Mouse (Mus musculus): ENCODE data around the gene Fam104a. TPM values are rescaled to one million over a fixed set of nuclear protein-coding genes. Genes with fewer than 3 reads are reported as not detected.

Gene Fam104a
- polyA plus RNA-seq, 1 experiment from 2014 or later: 40.8 TPM

DNA sequence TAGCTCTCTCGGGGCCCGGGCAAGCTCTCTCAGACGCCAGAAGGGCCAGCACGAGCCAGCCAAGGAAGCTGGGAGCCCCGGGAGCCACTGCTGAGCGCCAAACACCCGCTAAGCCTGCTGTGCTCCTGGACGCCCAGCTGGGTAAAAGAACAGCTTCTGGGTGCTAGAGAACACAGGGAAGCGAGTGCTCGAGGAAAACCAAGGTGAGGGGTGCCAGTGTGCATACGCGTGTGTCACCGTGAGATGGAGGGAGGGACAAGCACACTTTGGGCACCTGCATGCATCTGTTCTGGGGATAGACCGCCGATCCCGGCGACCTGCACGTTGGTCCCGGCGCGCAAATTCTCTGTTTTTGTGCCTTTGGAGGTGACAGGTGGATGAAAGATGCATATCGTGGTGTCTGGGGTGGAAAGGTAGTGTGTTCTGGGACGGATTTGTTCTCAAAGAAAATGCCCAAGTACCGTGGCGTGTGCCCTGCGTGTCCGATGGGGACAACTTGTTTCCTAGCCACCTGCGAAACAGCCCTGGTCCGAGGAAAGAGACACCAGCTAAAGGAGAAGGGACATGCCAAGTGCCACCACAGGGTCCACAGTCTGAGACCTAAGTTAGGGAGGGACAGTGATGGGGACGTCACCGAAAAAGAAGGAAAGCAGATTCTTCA, 64.4 kb downstream of the Fam104a start:
- ATAC-seq (ENCODE audit: low read depth): peak; percentile 28

DNA sequence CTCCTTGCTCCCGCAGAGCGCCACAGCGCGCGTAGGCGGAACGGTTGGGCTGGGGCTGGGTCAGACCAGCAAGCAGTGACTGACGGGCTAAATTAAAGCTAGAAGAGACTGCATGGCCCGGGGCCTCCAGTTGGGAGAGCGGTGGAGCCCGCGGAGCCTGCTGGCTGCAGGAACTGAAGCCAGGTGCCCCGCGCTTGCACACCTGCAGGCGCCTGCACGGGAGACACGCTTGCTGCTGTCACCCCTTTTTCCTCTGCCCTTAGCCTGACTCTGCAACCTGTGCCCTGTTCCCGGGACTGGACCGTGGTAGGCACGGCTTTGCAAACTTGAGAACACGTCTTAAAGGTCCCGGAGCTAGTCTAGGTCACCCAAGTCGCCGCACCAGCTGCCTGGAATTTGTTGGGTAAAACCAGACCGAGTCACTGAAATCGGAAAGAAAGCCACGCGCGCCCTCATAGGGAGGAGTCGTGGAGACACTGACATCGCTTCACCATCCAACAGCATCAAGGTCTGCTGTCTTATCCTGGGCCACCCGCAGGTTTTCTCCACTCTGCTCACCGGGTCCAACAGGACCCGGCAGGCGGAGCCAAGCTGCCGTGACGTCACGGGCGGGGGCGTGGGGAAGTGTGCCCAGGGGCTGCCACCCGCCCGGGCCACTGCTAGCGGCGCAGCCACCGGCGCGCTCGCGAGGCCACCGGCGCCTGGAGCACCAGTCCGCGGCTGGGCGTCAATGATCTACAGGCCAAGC, 65.1 kb downstream of the Fam104a start, which contains the start of gene Sstr2:
Gene Sstr2, plus strand, starts transcription at position 671 of the 748 bp plus-strand sequence.
- no peaks in the 10 kb centered on the region for H3K9me3 ChIP-seq
- ATAC-seq (ENCODE audit: low read depth): peak; percentile 78
- H3K27me3 ChIP-seq: peaks cover 25% of the 10 kb centered on the region
- H3K9ac ChIP-seq: peak within 1 kb of the TSS; percentile 80
- H3K36me3 ChIP-seq: no peaks in the 10 kb centered on the region
- H3K4me3 ChIP-seq: peak within 1 kb of the TSS; percentile 61
- under 1% methylated on average over 54 of the region's 54 CpGs for WGBS
- peaks cover 45% of the 10 kb centered on the region for H3K4me1 ChIP-seq (replicated peaks)
- peak within 1 kb of the TSS; percentile 98 for H3K4me2 ChIP-seq
- peak within 1 kb of the TSS; percentile 46 for H3K27ac ChIP-seq (replicated peaks)

More for the DNA sequence above, 64.4 kb downstream of the Fam104a start:
- H3K4me3 ChIP-seq: peak overlapping the region; percentile 61
- H3K27ac ChIP-seq (replicated peaks): peak overlapping the region; percentile 46
- peak overlapping the region; percentile 80 for H3K9ac ChIP-seq
- peaks cover 25% of the 10 kb centered on the region for H3K27me3 ChIP-seq
- H3K4me2 ChIP-seq: peak overlapping the region; percentile 98
- no peaks in the 10 kb centered on the region for H3K9me3 ChIP-seq
- peaks cover 45% of the 10 kb centered on the region for H3K4me1 ChIP-seq (replicated peaks)
- peaks cover 7% of the 10 kb centered on the region; the same call in 1 of the 2 replicates for H3K36me3 ChIP-seq
- WGBS: 2% methylated on average over 31 of the region's 31 CpGs

DNA sequence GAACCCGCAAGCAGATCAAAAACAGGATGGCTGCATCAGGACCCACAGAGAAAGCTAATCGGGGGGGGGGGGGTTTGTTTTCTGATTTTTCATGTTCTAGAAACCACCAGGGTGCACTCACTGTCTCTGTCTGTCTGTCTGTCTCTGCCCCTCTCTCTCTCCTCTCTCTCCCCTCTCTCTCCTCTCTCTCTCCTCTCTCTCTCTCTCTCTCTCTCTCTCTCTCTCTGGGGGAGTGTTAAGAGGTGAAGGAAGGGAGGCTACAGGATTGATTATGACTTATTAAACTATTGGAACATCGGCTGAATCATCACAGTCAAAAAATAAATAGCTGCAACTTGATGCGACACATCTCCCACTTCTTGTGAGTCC, 65.7 kb downstream of the Fam104a start:
- no peak for ATAC-seq (ENCODE audit: low read depth)
- H3K36me3 ChIP-seq: no peaks in the 10 kb centered on the region
- H3K4me3 ChIP-seq: peak overlapping the region; percentile 61
- peak overlapping the region; percentile 80 for H3K9ac ChIP-seq
- H3K27ac ChIP-seq (replicated peaks): no peak overlapping the region
- no peaks in the 10 kb centered on the region for H3K9me3 ChIP-seq
- WGBS: 19% methylated on average over 4 of the region's 4 CpGs
- H3K4me2 ChIP-seq: peak overlapping the region; percentile 98
- peaks cover 25% of the 10 kb centered on the region for H3K27me3 ChIP-seq
- peaks cover 45% of the 10 kb centered on the region for H3K4me1 ChIP-seq (replicated peaks)

DNA sequence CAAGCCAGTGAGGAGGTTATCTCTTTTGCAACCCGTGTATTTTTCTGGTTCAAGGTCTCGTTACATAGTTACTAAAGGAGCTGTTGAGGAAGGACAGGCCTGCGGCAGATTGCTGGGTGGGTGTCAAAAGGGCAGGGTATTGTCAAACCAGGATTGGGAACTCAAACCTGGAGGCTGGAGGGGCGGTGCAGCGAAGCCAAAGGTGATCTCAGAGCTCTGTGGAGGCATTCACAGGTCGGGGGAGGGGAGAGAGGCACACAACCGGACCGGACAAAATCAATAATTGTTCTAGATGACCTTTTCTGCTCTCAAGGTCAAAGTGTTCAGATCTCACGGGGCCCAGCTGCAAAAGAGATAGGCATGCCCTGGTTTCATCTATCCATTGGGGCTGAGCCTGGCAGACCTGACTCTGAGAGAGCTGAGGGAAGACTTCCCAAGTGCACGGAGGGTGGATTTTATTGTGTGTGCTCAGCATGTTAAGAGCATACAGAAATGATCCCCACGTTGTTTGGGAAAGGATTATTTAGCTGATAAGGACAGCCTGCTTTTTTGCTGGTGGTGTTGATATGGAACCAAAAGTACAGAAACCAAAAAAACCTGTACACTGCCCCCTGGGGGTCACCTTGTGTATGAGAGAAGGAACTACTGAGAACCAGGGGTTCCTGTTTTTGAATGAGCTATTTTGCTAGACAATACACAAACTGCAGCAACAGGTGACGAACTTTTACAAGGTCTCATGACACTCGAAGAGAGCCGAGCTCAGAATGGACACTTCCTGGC, 66.6 kb downstream of the Fam104a start:
- Histone ChIP-seq H3K4me2 (no peak overlapping the region), H3K36me3 (no peaks in the 10 kb centered on the region), H3K27me3 (peaks cover 25% of the 10 kb centered on the region), H3K27ac (replicated peaks) (no peak overlapping the region), H3K4me3 (no peak overlapping the region), H3K4me1 (replicated peaks) (peaks cover 46% of the 10 kb centered on the region), H3K9me3 (no peaks in the 10 kb centered on the region), H3K9ac (no peak overlapping the region)
- no peak for ATAC-seq (ENCODE audit: low read depth)
- WGBS: 43% methylated on average over 14 of the region's 14 CpGs

DNA sequence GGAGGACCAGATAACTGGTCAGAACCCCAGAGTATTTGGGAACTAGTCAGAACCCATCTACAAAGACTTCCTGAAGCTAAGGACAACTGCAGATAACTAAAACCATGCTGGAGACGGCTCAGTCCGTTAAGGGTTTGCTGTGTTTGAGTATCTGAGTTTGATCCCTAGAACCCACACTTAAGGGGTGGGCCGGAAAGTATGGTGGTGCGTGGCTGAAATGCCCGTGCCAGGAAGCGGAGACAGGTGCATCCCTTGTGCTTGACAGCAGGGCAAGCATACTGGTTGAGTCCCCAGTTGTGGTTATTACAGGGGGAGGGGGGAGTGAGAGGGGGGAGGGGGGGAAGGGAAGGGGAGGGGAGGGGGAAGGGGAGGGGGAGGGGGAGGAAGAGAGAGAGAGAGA, 69.5 kb downstream of the Fam104a start:
- H3K9ac ChIP-seq: no peak overlapping the region
- 88% methylated on average over 6 of the region's 6 CpGs for WGBS
- no peaks in the 10 kb centered on the region for H3K36me3 ChIP-seq
- H3K9me3 ChIP-seq: no peaks in the 10 kb centered on the region
- H3K4me1 ChIP-seq (replicated peaks): peaks cover 36% of the 10 kb centered on the region
- no peak overlapping the region for H3K4me3 ChIP-seq
- H3K27ac ChIP-seq (replicated peaks): no peak overlapping the region
- ATAC-seq (ENCODE audit: low read depth): no peak
- H3K4me2 ChIP-seq: no peak overlapping the region
- peaks cover 10% of the 10 kb centered on the region for H3K27me3 ChIP-seq

DNA sequence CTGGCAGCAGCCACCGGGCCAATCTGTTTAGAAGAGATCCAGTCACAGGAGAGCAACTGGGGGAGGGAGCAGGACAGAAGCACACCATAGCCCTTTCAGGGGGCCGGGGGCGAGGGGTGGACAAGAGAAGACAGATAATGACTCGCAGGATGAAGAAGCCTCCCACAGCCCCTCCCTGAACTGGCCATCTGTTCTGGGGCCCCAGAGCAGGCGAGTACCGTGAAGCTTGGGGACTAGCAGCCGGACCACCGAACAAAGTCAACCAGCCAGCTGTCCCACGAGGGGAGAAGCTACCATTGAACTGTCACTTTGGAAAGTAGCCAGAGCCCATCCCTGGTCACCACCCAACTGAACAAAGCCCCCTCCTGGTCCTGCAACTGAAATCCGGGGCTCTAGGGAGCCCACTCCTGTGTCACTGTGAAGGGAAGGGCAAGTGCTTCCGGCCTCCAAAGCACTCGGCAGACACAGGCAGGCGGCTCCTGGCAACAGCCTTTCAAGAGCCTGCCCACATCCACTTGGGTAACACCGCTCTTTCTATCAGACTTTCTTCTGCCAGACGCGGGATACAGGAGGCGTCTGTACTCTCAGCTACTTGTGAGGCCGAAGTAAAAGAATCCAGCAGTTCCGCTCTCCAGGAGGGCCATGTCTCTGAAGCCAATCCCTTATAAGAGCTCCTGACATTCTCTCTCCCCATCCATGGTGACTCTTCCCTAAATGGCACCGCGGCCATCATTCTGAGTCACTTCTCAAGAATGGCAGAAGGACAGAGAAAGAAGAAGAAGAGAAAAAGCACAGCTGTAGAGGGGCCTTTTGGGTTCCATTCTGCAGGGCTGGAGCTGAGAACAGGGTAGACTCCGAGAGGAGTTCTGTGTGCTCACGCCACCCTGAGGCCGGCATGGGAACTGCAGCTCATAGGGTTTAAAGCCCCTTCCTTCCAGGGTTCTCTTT, 72.0 kb downstream of the Fam104a start:
- Histone ChIP-seq H3K27ac (replicated peaks) (peak overlapping the region; percentile 77), H3K9ac (peak overlapping the region; percentile 2; the same call in 1 of the 2 replicates), H3K9me3 (no peaks in the 10 kb centered on the region), H3K4me2 (peak overlapping the region; percentile 27), H3K27me3 (no peaks in the 10 kb centered on the region), H3K4me3 (no peak overlapping the region), H3K4me1 (replicated peaks) (peaks cover 15% of the 10 kb centered on the region), H3K36me3 (no peaks in the 10 kb centered on the region)
- peak; percentile 88 for ATAC-seq (ENCODE audit: low read depth)
- WGBS: 9% methylated on average over 24 of the region's 24 CpGs

Other genes starting within 250 kb of the Fam104a start
- 16.4 and 21.4 TPM in 2 replicates for gene Sstr2, start 64.8 kb downstream of the Fam104a start, polyA plus RNA-seq (2015; fragmentation: Nextera tagmentation; extraction: Ambion mirVana)
- gene Cog1, start 35.0 kb downstream of the Fam104a start, polyA plus RNA-seq (2015; fragmentation: Nextera tagmentation; extraction: Ambion mirVana): 33.9 and 36.8 TPM in 2 replicates
- gene Slc39a11, start 34.1 kb downstream of the Fam104a start, polyA plus RNA-seq (2015; fragmentation: Nextera tagmentation; extraction: Ambion mirVana): 21.0 and 26.8 TPM in 2 replicates
- 18.1 and 23.1 TPM in 2 replicates for gene D11Wsu47e, start 257 bp upstream of the Fam104a start, polyA plus RNA-seq (2015; fragmentation: Nextera tagmentation; extraction: Ambion mirVana)
- 0.36 and 0.85 TPM in 2 replicates for gene Cpsf4l, start 25.9 kb upstream of the Fam104a start, polyA plus RNA-seq (2015; fragmentation: Nextera tagmentation; extraction: Ambion mirVana)
- 54.6 and 58.9 TPM in 2 replicates for gene Cdc42ep4, start 67.7 kb upstream of the Fam104a start, polyA plus RNA-seq (2015; fragmentation: Nextera tagmentation; extraction: Ambion mirVana)